Mouse (Mus musculus) testis, adult 2 months (tissue): ENCODE results near the gene Mpi.

Source experiments
- CTCF ChIP-seq: fragments of 200-500 bp; IDR thresholded peaks from 2 replicates; pipeline ENCODE4 v1.5.1; 2012; ENCODE audit warnings: low read depth, mild to moderate bottlenecking, inconsistent platforms, low read length, moderate library complexity; ENCODE audit not compliant: control insufficient read depth, insufficient read depth, insufficient replicate concordance
- POLR2A ChIP-seq: fragments of 200-500 bp; IDR thresholded peaks from 2 replicates; pipeline ENCODE4 v1.6.1; 2012; ENCODE audit warnings: low read depth, mild to moderate bottlenecking, inconsistent platforms, low read length, moderate library complexity; ENCODE audit not compliant: control insufficient read depth

DNA sequence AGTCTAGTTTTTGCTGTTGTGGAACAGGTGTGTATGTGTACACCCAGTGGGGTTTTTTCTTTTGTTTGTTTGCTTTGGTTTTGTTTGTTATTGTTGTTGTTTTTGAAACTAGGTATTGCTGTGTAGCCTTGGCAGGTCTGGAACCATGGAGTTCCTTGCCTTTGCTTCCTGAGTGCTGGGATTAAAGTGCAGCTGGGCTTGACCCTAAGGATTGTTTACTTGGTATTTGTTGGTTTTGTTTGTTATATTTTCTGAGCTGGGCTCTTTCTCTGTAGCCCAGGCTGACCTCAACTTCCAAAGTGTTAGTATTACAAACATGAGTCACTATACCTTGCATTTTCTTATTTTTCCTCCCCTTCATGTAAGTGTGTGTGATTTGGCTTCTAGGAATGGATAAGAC, 26.1 kb downstream of the Mpi start:
- TF ChIP-seq CTCF = no peak
- no peak for TF ChIP-seq POLR2A
